Mouse (Mus musculus) bone marrow, adult 2 months (tissue): ENCODE data around the gene Fpgs.

ENCODE experiments used
- CTCF ChIP-seq: fragments of 200-500 bp; IDR thresholded peaks from 2 replicates; pipeline ENCODE4 v1.5.1; 2011; ENCODE audit warnings: low read length, control low read depth; ENCODE audit not compliant: control insufficient read depth, insufficient read depth
- POLR2A ChIP-seq: fragments of 200-500 bp; IDR thresholded peaks from 2 replicates; pipeline ENCODE4 v1.6.1; 2011; ENCODE audit warnings: low read depth, mild to moderate bottlenecking, control low read depth, low read length, borderline replicate concordance; ENCODE audit not compliant: control insufficient read depth

GRCm38 (mm10) chr2:32694691-32695090 lies 9.3 kb downstream of the Fpgs start:
- no peak for TF ChIP-seq POLR2A
- no peak for TF ChIP-seq CTCF
